Comparison of ENCODE assay signal across 28 mouse cellular contexts in genomic region chr2:128318266-128318665, GRCm38 (mm10).
A peak's percentile ranks its signal among the peaks of the same experiment; 100 is the strongest.
DNase-seq lines count a peak whose midpoint lies in the region; ATAC-seq and TF ChIP-seq lines count a peak whose summit lies in the region.
"Had no signal": no experiment of that assay in that cellular context is flagged by ENCODE, and none has a peak within 500 bp of the region (broad histone marks: within the 10 kb centered on the region; RNA-seq: fewer than 3 reads in every experiment).

No protein-coding gene starts in this region.

- no peak overlapping the region for H3K4me3 ChIP-seq in forebrain, embryonic 11.5 days (ENCODE audit: low read depth, low read length)
- no peak overlapping the region for H3K4me3 ChIP-seq in forebrain, embryonic 15.5 days
- H3K4me3 ChIP-seq in megakaryocyte, embryonic 14.5 days (replicated peaks): peak overlapping the region; percentile 71
- no peak overlapping the region for H3K4me3 ChIP-seq in gastrocnemius, adult 2 months
- H3K4me3 ChIP-seq: heart, embryonic 12.5 days; midbrain, embryonic 12.5 days; neural tube, embryonic 15.5 days had no signal

- peak; percentile 22 for DNase-seq in forebrain, embryonic 11.5 days (ENCODE audit: low spot score)
- DNase-seq in ZHBTc4 (ENCODE audit: low read depth, low spot score): peak; percentile 19
- DNase-seq in gastrocnemius, adult 2 months: no peak
- DNase-seq in layer of hippocampus, adult 9-10 months (ENCODE audit: low spot score): no peak
- DNase-seq: adrenal gland, adult 2 months; cerebellum, adult 2 months; cerebellum, postnatal 14 days; kidney, adult 8-10 months; kidney, postnatal 4 days; layer of hippocampus, postnatal 36 days; left cerebral cortex, postnatal 4 days; liver; lung, adult 2 months; lung, postnatal 10 days; retina, postnatal 1 day; right cerebral cortex, postnatal 14 days had no signal

- WGBS in forebrain, embryonic 11.5 days: 79% methylated on average over 4 of the region's 4 CpGs
- WGBS in forebrain, embryonic 15.5 days: 79% methylated on average over 4 of the region's 4 CpGs

- intact Hi-C loops in gastrocnemius, adult 2 months (cut with DNase I): no loop called here

- H3K4me1 ChIP-seq in forebrain, embryonic 11.5 days (replicated peaks; ENCODE audit: control insufficient read depth, insufficient read depth, low read length): no peaks in the 10 kb centered on the region
- H3K4me1 ChIP-seq in forebrain, embryonic 15.5 days: peaks cover 8% of the 10 kb centered on the region; the same call in 1 of the 2 replicates
- H3K4me1 ChIP-seq in megakaryocyte, embryonic 14.5 days: peaks cover 30% of the 10 kb centered on the region
- H3K4me1 ChIP-seq: midbrain, embryonic 12.5 days had no signal

- no peak overlapping the region for H3K9ac ChIP-seq in forebrain, embryonic 11.5 days (ENCODE audit: low read length)
- no peak overlapping the region for H3K9ac ChIP-seq in forebrain, embryonic 15.5 days (replicated peaks)
- H3K9ac ChIP-seq: heart, embryonic 12.5 days; hindbrain, embryonic 14.5 days; liver, embryonic 14.5 days; midbrain, embryonic 12.5 days; neural tube, embryonic 15.5 days had no signal

- no peaks in the 10 kb centered on the region for H3K36me3 ChIP-seq in forebrain, embryonic 11.5 days (ENCODE audit: control insufficient read depth, insufficient read depth, low read length)
- no peaks in the 10 kb centered on the region for H3K36me3 ChIP-seq in forebrain, embryonic 15.5 days
- peaks cover 16% of the 10 kb centered on the region for H3K36me3 ChIP-seq in megakaryocyte, embryonic 14.5 days (replicated peaks; ENCODE audit: low read length)
- H3K36me3 ChIP-seq: heart, embryonic 12.5 days; midbrain, embryonic 12.5 days; neural tube, embryonic 15.5 days had no signal

- H3K9me3 ChIP-seq in forebrain, embryonic 11.5 days (ENCODE audit: control insufficient read depth, low read length): no peaks in the 10 kb centered on the region
- no peaks in the 10 kb centered on the region for H3K9me3 ChIP-seq in forebrain, embryonic 15.5 days
- H3K9me3 ChIP-seq in megakaryocyte, embryonic 14.5 days: no peaks in the 10 kb centered on the region
- H3K9me3 ChIP-seq: heart, embryonic 12.5 days; midbrain, embryonic 12.5 days; neural tube, embryonic 15.5 days had no signal

- H3K4me2 ChIP-seq in forebrain, embryonic 11.5 days (ENCODE audit: low read depth, low read length, severe bottlenecking): no peak overlapping the region
- no peak overlapping the region for H3K4me2 ChIP-seq in forebrain, embryonic 15.5 days (replicated peaks)
- H3K4me2 ChIP-seq: heart, embryonic 12.5 days; hindbrain, embryonic 14.5 days; midbrain, embryonic 12.5 days; neural tube, embryonic 15.5 days had no signal

- no peak overlapping the region for H3K27ac ChIP-seq in forebrain, embryonic 11.5 days (ENCODE audit: low read depth, low read length)
- H3K27ac ChIP-seq in forebrain, embryonic 15.5 days (replicated peaks): no peak overlapping the region
- H3K27ac ChIP-seq in gastrocnemius, adult 2 months: no peak overlapping the region
- H3K27ac ChIP-seq: hindbrain, embryonic 14.5 days; kidney, postnatal 0 days; liver, embryonic 14.5 days; macrophage; midbrain, embryonic 12.5 days; neural tube, embryonic 15.5 days had no signal

- ATAC-seq in forebrain, embryonic 11.5 days (replicated peaks; ENCODE audit: low FRiP score): no peak
- no peak for ATAC-seq in forebrain, embryonic 15.5 days (replicated peaks)
- ATAC-seq in frontal cortex, adult (ENCODE audit: low TSS enrichment): no peak
- ATAC-seq: forebrain, embryonic 14.5 days; Patski had no signal

- H3K27me3 ChIP-seq in forebrain, embryonic 11.5 days (ENCODE audit: control insufficient read depth, insufficient read depth, low read length): no peaks in the 10 kb centered on the region
- no peaks in the 10 kb centered on the region for H3K27me3 ChIP-seq in forebrain, embryonic 15.5 days
- peaks cover 2% of the 10 kb centered on the region for H3K27me3 ChIP-seq in megakaryocyte, embryonic 14.5 days (replicated peaks)
- H3K27me3 ChIP-seq: heart, embryonic 12.5 days; midbrain, embryonic 12.5 days; neural tube, embryonic 15.5 days; Patski had no signal

- TF ChIP-seq CTCF in gastrocnemius, adult 2 months (IDR thresholded peaks at IDR 0.05): no peak

Comparison
In these comparisons a context has a peak if more than half of its experiments do, and no peak if none do; other contexts are left out.
1. DNase-seq: peak in forebrain, embryonic 11.5 days (single experiment) and ZHBTc4 (single experiment); none in gastrocnemius, adult 2 months (single experiment) and layer of hippocampus, adult 9-10 months (single experiment).